Mouse (Mus musculus) E14TG2a.4 (cell line): ENCODE results near the gene Zglp1.

Experiments used
- CTCF ChIP-seq: conservative IDR thresholded peaks from 2 replicates; pipeline ENCODE4 v1.5.1; 2014; ENCODE audit warnings: low read length
- NANOG ChIP-seq: IDR thresholded peaks from 2 replicates; pipeline ENCODE4 v1.6.1; 2014; ENCODE audit warnings: borderline replicate concordance, low read length, mixed read lengths

DNA sequence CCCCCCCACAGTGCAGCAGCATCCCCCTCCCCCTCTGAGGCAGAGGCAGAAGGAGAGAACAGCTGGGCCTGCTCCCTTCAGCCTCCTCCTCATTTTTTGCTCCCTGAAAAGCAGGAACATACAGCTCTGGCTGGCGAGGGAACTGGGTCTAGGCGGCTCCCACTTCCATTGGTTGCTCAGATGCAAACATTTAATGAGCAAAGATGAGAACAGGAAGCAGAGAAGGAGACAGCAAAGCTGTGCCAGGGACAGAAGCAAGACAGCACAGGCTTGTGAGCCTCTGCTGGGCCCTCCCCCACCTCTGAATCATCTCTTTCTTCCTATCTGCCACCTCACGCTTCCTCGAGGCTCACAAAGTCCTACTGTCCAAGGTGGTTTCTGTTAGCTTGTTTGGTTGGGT is 25.6 kb downstream of the Zglp1 start:
- TF ChIP-seq CTCF (no peak), NANOG (no peak)
